Mouse (Mus musculus): ENCODE measurements around the gene Adamts5.

DNA sequence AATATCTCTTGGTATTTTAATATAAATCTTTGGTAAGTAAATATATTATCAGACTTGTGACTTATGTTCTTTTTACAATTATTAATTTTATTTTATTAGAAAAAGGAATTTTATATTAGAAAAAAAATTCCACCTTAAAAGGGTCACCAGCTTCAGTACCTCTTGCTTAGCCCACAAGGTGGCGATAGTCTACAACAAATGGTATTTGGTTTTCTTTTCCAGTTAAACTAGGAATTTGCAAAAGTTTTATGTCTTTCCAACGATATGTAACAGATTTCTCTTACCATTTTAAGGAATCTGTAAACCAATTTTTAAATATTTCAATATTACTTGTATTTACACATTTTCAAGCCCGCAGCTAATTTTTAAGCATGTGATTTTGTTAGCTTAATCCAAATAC lies 94.6 kb downstream of the Adamts5 start:
- TF ChIP-seq CTCF (IDR thresholded peaks at IDR 0.05; ENCODE audit: control insufficient read depth, insufficient read depth, low read length) (no peak), POLR2A (IDR thresholded peaks at IDR 0.05; ENCODE audit: borderline replicate concordance, control insufficient read depth, low read depth, low read length) (no peak)

Measured in bone marrow, adult 2 months (tissue).